Mouse (Mus musculus) kidney, adult 11 months (tissue): ENCODE measurements at regions not wholly inside any gene's neighbourhood (a gene's known extent, or its start where the extent isn't known, plus 50 kb on each side); places are given as distances from the start of the nearest gene placed in this dataset.

Source experiments
- DNase-seq: peaks from one replicate; pipeline ENCODE4 v3.0.0; 2022

- no peak for DNase-seq
These were observed 109.3 kb upstream of the Ado start for GRCm38 (mm10) chr10:67658005-67658545.

- DNase-seq = no peak
These were observed 108.5 kb upstream of the Ado start for GRCm38 (mm10) chr10:67657305-67657704.

GRCm38 (mm10) chr10:67654518-67654917 is 105.8 kb upstream of the Ado start:
- no peak for DNase-seq

- peak; percentile 18 for DNase-seq
These were observed 103.5 kb upstream of the Ado start for GRCm38 (mm10) chr10:67652300-67652699.

- DNase-seq = no peak
These were observed 102.6 kb upstream of the Ado start for GRCm38 (mm10) chr10:67651386-67651785.

GRCm38 (mm10) chr10:67647777-67648727 is 99.3 kb upstream of the Ado start:
- DNase-seq = no peak

- no peak for DNase-seq
These were observed 98.2 kb upstream of the Ado start for GRCm38 (mm10) chr10:67646659-67647559.

- DNase-seq = no peak
These were observed 97.1 kb upstream of the Ado start for GRCm38 (mm10) chr10:67645821-67646220.

GRCm38 (mm10) chr10:67644280-67644679 is 95.5 kb upstream of the Ado start:
- peak; percentile 17 for DNase-seq

GRCm38 (mm10) chr10:67643685-67644084 is 94.9 kb upstream of the Ado start:
- no peak for DNase-seq

- no peak for DNase-seq
These were observed 88.6 kb upstream of the Ado start for GRCm38 (mm10) chr10:67637339-67637738.

- no peak for DNase-seq
These were observed 87.8 kb upstream of the Ado start for GRCm38 (mm10) chr10:67636569-67636968.

GRCm38 (mm10) chr10:67634795-67635194 is 86.0 kb upstream of the Ado start:
- DNase-seq = no peak

GRCm38 (mm10) chr10:67633063-67633462 is 84.3 kb upstream of the Ado start:
- no peak for DNase-seq

GRCm38 (mm10) chr10:67623338-67623737 is 74.6 kb upstream of the Ado start:
- DNase-seq = no peak

GRCm38 (mm10) chr10:67620018-67620417 is 71.3 kb upstream of the Ado start:
- DNase-seq = no peak

- DNase-seq = no peak
These were observed 69.4 kb upstream of the Ado start for GRCm38 (mm10) chr10:67618112-67618511.

- no peak for DNase-seq
These were observed 66.3 kb upstream of the Ado start for GRCm38 (mm10) chr10:67615016-67615415.

- DNase-seq = no peak
These were observed 61.9 kb upstream of the Ado start for GRCm38 (mm10) chr10:67610689-67611088.

GRCm38 (mm10) chr10:67608033-67608432 is 59.3 kb upstream of the Ado start:
- DNase-seq = no peak

GRCm38 (mm10) chr10:67607297-67608032 is 58.7 kb upstream of the Ado start:
- no peak for DNase-seq

GRCm38 (mm10) chr10:67606739-67607138 is 58.0 kb upstream of the Ado start:
- no peak for DNase-seq

GRCm38 (mm10) chr10:67599390-67599789 is 50.6 kb upstream of the Ado start:
- no peak for DNase-seq
